Mouse (Mus musculus) cerebellum, postnatal 36 days (tissue): ENCODE results near the gene Btd.
A peak's percentile ranks its signal among the peaks of the same experiment; 100 is the strongest.
"Not testable (repeated sequence)": the region's sequence is repeated elsewhere in the genome, so short reads cannot be mapped to it uniquely, and the experiment has no call there.

ENCODE experiments used
- DNase-seq, 2 experiments: peaks; one replicate each; pipeline ENCODE4 v3.0.0; 2021 to 2022; ENCODE audit warnings: mixed read lengths in 2 of 2

The Btd gene

DNA sequence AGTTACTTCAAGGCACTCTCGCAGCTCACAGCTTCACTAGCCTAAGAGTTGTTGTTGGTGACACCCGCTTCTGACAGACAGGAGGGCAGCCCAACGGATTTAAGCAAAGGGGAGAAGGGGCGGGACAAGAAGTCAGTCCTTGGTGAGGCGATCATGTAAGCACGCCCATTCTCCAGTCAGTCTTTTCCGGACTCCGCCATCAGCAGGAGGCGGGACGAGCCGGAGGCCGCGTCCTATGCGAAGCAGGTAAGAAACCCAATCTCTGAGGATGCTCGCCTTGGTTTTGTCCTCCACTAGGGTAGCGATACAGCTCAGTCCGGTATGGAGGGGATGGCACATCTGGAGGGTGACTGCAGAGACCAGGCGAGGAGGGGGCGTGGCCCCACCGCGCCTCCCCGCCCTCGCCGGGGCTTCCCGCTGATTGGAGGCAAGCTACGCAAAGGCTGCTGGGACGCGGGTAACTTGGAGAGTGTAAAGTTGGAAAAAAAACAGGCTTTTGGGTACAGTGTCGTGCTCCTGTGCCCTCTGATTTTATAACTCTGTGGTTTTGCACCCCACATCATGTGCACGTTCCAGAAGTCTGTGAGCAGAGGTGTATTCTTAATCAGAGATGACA lies at the start of gene Btd, which contains the start of gene Hacl1:
Gene Btd (plus strand): TSS at position 139 of the 616 bp plus-strand sequence.
Gene Hacl1 (minus strand): TSS at position 397 of the 616 bp plus-strand sequence.
- peak; percentile 74 for DNase-seq

DNA sequence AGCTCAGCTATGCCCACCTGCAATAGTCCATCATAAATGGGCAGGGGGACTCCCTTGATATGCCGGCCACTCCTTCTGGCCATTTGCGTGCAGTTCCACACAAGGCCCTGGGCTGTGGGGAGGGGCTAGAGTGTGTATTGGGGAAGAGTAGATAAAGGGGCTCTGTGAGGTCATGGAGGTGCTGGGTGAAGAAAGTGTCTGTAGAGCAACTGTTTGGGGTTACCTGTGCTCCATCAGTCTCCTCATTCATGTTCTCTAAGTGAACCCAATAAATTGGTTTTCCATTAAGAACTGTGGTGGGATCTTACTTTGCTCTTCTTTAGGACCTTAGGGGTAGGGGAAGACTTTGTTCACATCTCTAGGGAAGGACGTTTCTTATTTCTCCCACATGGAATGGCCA lies 49.6 kb upstream of the Btd start, which contains the start of gene Colq:
Gene Colq (minus strand): TSS at position 101 of the 400 bp plus-strand sequence.
- DNase-seq, result no peak

DNA sequence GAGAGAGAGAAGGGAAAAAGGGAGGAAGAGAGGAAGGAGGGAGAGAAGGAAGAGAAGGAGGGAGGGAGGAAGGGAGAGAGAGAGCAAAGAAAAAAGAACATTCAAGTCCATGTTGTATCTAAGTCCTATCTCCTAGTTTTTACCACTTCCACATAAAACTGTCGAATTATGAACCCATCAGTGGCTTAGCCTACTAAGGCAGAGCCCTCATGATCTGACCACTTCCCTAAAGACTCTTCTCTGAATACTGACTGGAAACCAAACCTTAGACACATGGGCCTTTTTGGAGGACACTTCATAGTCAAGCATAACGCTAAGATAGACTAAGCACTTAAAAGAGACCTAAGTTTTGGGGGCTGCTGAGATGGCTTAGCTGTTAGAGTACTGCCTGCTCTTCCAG lies 47.8 kb upstream of the Btd start:
- no peak for DNase-seq

- no peak for DNase-seq
Measured at GRCm38 (mm10) chr14:31594693-31595092, 46.1 kb upstream of the Btd start.

GRCm38 (mm10) chr14:31596408-31596807 lies 44.4 kb upstream of the Btd start:
- no peak for DNase-seq

DNA sequence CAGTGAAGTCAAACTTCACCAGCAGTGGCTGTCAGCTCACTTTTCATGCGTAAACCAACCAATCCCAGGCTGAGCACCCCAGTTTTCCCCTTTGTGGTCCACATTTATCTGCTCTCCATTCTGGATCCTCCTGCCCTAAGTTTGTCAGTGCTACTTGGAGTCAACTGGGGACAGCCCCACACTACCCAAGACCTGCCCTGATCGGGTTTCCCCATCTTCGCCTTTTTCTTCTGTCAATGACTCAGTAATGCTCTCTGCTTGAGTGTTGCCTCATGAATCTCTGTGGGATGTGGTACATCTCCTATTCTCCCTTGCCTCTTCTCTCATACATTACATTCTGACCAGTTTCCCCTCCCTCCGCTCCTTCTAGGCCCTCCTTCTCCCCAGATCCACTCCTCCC lies 43.4 kb upstream of the Btd start:
- DNase-seq, result no peak

GRCm38 (mm10) chr14:31601908-31602615 lies 38.8 kb upstream of the Btd start:
- no peak for DNase-seq

DNA sequence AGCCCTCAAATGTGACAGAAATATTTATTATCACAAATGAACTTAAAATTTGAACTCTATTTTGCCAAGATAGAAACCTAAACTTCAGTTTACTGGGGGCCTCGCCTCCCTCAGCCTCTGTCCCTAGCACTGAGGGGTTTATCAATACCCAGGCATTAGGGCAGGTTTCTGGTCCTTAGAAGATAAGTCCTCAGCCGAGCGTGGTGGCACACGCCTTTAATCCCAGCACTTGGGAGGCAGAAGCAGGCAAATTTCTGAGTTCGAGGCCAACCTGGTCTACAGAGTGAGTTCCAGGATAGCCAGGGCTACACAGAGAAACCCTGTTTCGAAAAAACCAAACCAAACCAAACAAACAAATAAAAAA lies 38.2 kb upstream of the Btd start:
- DNase-seq, result not testable (repeated sequence)

DNA sequence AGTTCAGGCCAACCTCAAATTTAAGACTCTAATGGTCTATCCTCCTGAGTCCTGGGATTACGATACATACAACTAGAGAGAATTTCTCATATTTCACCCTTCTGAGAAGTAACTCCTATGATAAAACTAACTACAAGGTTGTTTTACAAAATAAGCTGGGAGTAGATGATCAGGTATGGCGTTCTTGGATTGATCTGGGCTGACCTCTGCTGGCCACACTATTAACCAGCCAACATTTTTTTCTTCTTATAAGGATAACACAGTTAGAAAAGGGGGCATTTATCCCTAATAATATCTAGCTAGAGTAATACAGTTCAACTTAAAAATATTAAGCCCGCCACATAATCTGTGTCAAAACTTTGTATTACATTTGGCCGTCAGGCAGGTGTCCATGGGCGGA lies 35.9 kb upstream of the Btd start:
- peak; percentile 25 to 40 for DNase-seq

DNA sequence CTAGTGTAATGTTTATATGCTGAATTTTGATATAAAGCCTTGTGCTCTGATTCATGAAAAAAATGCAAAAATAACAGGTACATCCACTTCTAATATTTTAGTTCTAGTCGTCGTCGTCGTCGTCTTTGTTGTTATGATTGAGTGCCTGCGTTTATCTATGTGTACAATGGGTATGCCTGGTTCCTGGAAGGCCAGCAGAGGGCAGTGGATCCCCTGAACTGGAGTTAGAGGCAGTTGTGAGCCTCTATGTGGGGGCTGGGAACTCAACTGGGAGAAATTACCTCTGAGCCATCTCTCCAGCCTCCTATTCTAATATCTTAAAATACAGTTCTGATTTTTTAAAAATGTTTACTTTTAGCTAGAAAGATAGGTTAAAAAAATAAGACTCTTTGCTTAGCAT lies 35.3 kb upstream of the Btd start:
- DNase-seq, result peak; percentile 7 to 9

- no peak for DNase-seq
Measured at GRCm38 (mm10) chr14:31611986-31612385, 28.8 kb upstream of the Btd start.

- DNase-seq, result no peak
Measured at GRCm38 (mm10) chr14:31613671-31614070, 27.2 kb upstream of the Btd start.

DNA sequence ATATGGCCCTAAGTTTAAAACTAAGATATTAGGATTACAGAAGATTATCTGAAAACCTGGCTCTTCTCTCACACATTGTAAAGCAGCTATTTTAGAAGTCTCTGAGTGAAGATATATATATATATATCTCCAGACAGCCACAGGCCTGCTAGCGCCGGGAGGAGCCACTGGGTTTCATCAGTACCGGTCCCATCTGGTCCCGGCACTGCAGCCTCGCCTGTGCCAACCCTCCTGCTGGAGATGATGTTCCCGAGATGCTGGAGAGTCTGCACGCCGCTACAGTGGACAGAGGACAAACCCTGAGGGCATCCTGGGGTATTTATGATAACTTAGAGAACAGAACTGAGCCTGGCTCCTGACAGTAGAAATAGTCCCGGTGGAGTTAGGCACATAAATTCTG lies 23.6 kb upstream of the Btd start:
- no peak for DNase-seq

DNA sequence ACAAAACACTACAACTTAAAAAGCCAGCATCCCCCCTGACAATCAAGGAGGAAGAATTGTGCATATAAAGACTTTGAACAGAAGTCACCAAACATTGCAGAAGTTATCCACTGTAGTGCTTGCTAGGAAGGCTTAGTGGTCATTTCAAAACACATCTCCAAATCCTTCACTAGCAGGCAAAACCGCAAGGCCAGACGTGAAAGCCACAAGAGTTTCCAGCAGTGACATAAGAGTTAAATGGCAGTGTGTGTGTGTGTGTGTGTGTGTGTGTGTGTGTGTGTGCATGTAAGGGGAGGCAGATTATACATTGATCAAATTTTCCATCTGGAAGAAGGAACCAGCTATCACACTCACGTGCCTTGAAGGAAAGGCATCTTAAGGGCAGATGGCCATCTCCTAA lies 22.8 kb upstream of the Btd start:
- DNase-seq, result no peak

DNA sequence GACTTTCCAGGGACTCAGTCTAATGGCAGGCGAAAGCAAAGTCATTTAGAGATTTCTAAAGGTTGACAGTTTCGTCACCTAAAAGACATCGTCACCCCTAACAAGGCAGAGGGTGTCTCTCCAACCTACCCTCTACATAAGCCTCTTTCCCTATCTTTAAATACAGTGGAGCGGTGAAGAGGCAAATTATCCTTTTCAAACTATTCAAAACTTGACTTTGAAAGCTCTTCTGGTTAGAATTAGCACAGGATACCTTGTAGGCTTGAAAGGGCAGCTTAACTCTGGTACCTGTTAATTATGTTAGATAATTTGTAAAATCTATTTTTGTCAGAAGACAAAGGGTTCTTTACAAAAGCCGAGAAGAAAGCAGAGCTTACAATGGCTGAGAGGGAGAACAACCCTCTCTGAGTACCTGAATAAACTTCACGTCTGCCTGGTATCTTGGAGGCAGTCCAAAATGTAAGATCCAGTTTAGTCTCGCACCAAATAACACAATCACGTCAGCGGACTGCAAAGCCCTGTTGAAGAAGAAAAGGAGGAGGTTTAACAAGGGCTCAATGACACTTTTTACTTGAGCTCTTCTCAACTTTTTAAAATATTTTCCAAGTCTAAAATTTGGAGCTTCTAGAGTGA lies 20.1 kb upstream of the Btd start:
- DNase-seq, result no peak

- no peak for DNase-seq
Measured at GRCm38 (mm10) chr14:31622748-31623147, 18.1 kb upstream of the Btd start.

DNA sequence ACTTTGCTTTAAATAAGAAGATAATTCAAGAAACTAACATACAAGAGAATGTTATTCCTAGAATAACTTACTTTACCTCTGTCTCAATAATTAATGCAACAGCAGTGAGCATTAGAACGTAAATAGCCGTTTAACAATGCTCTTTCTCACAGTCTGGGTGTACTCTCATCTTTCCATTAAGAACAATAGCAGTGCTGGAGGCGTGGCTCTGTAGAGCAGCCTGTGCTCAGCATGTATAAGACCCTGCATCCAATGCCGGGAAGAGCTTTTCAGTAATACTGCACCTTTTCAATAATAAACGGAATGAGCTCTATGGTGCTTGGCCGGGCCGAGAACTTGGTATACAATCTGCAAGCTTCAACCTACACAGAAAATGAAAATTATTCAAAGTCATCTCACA lies 10.2 kb upstream of the Btd start:
- DNase-seq, result no peak

DNA sequence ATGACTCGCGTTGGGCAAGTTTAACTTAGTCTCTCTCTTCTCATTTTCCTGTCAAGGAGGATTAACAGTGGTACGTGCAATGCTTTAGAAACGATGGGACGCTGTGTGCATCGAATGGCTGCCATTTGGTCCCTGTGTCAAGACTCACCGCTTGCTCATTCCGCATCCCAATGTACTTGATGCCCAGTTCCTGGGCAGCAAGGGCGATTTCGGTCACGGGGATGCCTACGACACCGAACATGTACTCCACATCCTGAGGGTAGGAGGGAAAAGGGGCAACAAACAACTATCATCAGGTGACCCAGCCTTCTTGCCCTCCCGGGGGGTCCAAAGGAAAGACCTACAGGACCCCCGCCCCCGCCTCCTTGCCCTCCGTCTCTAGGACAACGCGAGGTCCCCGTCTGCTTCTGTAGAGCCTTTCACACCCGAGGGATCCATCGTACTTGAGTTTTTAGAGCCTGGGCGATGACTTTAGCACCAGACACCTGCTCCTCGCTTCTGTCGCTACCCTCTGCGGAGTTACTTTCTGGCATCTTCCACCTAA lies 410 bp upstream of the Btd start, which contains the start of gene Gm49387:
Gene Gm49387 (minus strand): TSS at position 533 of the 544 bp plus-strand sequence.
- DNase-seq, result peak in 1 of 2 experiments; percentile 24

DNA sequence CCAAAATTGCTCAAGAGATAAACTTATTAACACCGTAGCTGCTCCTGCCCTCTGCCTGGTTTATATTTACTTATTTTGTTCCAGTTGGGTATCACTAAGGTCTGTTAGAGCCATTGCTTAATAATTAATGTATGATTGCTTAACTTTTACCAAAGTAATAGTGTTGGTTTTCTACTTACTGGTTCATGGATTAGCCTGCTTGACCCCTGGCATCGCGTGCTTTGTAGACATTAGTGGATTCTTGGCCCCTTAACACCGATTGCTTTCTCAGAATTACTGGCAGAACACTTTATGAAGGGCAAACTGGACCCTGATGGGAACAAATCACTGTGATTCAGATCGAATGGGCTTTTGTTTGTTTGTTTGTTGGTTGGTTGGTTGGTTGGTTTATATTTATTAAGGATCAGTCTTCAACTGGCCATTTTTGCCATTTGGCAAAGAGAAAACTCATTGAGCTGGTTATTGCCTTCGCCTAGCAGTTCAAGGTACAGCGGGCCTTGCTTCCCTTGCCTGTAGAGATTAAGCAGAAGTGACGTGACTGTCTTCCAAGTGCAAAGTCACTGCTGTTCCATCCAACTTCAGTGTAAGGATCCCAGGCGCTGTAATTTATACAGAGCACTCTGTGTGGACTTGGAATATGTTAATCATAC lies 803 bp downstream of the Btd start:
- DNase-seq, result no peak

DNA sequence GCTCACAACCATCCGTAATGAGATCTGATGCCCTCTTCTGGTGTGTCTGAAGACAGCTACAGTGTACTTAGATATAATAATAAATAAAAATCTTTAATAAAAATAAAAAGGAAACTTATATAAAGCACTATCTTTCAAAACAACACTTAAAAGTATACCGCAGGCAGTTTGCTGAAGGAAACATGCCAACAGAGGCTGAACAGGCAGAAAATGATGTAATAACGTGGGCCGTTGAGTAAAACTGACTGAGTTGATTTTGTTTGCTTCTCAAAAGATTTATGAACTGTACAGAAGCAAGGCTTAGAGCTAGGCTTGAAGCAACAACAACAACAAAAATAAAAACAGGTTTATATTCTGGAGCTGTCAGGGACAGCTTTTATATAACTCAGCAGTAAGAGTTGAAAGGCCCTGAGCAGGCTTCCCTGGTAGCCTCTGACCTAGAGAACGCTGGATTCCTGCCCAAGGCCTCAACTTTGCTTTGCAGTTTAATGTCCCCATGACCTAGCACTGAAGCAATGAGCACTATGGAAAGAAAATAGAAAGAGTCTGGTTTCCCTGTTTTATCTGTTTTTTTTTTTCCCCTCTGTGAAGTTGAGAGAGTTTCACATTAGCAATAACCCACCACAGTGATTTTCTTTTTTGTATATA lies 3.5 kb downstream of the Btd start:
- DNase-seq, result no peak

GRCm38 (mm10) chr14:31644931-31645547 lies 4.2 kb downstream of the Btd start:
- no peak for DNase-seq

GRCm38 (mm10) chr14:31645920-31646319 lies 5.1 kb downstream of the Btd start:
- DNase-seq, result no peak
